Mouse (Mus musculus) cerebellum, adult 11 months (tissue): ENCODE data around the gene Cfap97d1.

Experiments
- DNase-seq: peaks from one replicate; pipeline ENCODE4 v3.0.0; 2022

The Cfap97d1 gene

DNA sequence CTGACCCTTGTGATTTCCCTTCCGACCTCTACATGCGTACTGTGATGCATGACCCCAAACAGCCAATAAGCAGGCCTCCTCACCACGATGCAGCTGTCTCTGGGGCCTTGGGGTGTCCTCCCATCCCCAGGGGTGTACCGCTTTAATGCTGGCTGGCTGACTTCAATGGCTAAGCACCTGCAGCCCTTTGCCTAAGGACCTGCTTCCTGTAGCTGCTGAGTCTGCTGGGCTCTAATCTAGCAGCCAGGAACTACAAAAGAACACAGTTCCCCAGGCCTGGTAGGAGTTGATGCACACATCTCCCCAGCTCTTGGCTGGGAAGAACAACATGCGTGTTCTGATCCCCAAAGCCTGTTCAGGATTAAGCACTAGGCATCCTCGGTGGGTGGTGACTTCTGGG lies 31.4 kb downstream of the Cfap97d1 start:
- DNase-seq: no peak

DNA sequence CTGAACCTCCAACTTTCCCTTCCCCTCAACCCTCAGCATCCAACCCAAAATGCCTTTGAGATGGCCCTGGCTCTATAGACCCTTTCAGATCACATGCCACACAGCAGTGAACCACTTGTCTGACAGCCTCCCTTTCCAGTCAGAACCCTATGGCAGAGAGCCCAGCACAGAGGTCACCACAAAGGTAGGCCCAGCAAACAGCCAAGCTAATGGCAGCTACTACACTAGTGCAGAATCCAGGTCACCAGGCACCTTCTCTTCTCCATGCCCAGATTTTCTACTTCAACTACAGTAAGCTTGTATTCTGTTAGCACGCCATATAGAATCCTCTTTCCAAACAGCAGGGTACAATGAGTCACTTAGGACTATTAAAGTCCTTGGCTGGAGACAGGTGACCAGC lies 32.1 kb downstream of the Cfap97d1 start:
- DNase-seq: no peak

DNA sequence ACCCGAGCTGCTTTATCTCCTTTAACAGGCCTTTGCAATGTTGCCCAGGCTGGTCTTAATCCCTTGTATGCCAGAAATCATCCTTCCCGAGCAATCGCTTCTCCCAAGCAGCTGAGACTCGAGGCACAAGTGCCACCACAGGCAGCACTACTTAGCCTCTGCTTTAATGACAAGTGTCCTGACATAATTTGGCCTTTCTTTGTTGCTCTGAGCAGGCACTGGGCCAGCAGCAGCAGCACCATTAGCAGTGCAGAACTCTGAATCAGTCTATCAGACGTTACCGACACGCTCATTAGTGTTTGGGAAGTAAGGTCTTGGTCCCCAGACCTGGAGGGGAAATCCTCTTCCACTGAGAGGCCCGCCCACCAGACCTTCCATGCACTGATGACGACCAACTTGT lies 35.7 kb downstream of the Cfap97d1 start:
- no peak for DNase-seq

DNA sequence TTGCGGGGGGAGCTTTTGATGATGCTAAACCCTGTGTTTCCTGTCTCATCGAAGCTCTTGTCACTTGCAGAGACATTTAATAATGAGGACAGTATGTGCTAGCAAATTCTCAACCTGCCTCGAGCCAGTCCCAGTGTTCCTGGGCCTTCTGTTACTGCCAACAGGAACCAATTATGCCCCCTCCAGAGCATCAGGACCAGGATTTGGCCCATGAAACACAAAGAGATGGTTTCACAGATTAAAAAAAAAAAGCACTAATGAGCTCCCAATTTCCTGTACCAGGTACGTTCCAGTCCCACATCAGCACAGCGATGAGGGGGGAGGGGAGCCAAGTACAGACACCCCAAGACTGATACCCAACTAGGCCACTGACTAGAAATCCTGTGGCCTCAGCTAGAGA lies 37.1 kb downstream of the Cfap97d1 start:
- DNase-seq: no peak

DNA sequence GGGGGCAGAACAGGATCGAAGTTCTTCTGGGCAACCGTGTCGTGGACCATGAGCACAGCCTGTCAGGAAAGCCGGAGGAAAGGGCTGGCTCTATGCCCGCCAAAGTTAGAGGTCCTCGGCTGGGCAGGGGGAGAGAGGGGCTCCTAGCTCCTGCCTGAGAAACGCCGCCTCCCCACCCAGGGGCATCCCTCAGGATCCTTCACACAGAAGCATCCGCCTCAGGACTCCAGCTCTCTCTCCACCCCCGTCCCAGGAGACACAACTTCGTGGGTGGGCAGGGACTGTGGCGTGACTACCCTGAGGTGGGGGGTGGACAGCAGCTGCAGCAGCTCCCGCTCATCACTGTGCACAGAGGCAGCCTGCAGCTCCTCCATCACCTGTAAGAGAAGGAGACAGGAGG lies 39.3 kb downstream of the Cfap97d1 start:
- DNase-seq: no peak

DNA sequence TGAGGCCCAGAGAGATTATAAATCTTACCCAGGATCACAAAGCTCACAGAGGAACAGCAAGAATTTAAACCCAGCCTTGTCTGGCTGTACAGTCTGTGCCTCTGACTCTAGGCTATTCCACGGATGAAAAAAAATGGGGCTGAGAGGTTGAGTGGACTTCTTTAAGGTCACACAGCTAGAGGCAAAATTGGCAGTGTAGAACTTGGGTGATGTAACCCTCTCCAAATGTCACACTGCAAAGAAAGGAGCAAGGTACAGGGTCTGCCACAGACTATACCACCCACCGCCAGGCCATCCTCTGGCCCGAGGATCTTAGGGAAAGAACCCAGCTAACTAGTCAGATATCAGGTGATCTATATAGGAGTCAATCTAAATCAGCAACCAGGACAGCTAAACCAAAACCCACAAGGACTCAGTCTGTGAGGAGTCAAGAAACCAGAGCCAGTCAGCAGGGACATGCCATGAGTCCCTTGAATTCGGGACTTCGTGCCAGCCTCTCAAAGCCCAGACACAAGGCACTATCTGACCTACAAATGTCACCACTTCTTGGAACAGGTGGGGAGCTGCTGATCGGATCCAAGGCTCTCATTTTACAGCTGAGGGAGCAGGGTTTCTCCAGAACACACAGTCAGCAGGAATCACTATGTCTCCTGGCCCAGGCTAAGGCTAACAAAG lies 40.1 kb downstream of the Cfap97d1 start:
- DNase-seq: peak; percentile 77

DNA sequence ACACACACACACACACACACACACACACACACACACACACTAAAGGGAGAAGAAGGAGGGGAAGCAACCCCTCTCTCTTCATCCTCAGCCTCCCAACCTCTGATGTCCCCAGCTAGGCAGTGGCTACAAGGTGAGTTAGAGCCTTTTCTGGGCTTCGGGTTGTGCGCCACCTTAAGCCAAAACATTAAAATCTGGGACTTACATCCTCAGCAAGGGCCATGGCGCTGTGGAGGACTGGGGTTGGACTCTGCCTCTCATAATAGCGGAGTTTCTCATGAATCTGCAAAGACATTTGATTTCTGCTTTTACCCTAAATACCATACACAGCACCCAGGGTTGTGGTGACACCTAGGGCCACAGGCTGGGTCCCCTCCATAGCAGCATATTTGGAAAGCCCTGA lies 40.8 kb downstream of the Cfap97d1 start:
- DNase-seq: no peak

DNA sequence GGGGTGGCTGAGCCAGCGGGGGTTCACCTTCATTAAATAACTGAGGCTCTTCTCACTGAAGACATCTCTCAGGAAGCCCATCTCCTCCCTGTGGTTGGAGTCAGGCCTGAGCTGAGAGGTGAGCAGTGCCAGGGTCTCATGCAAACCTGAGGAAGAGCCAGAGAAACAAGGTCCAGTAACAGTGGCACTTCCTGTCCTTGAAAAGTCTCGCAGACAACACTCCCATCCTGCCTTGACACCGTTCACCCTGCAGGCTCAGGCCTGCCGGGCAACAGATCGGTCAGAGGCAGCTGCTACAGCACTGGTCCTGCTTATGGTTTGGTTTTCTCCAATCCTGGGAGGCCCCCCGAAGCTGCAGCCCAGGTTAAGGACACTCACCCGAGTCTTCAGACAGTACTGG lies 41.3 kb downstream of the Cfap97d1 start:
- no peak for DNase-seq

DNA sequence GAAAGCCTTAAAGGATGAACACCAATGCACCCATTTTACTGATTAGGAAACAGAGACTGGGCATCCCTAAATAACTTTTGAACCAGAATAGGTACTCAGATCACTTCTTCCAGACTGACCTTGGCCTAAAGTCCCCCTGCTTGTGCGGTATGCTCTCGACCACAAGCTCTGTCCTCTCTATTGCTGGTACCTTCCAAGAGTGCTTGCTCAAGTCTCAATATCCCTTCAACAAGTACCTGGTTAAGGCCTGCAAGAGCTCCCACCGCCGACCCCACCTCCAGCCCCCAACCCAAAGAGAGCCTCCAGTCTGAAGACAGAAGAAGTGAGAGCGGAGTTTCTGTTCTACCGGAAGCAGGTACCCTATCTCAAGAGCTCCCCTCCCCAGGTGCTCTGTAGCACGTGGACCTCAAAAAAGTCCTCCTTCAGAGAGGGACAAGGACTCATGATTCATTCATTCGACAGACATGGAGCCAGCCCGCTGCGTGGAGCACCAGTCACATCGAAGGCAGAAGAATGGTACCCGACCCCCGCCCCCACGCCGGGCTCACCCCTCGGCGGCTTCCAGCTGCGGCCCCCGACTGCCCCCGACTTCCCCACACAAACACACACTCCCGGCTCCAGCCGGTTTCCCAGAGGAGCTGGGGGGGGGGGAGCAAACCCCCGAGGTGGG lies 42.0 kb downstream of the Cfap97d1 start:
- no peak for DNase-seq

DNA sequence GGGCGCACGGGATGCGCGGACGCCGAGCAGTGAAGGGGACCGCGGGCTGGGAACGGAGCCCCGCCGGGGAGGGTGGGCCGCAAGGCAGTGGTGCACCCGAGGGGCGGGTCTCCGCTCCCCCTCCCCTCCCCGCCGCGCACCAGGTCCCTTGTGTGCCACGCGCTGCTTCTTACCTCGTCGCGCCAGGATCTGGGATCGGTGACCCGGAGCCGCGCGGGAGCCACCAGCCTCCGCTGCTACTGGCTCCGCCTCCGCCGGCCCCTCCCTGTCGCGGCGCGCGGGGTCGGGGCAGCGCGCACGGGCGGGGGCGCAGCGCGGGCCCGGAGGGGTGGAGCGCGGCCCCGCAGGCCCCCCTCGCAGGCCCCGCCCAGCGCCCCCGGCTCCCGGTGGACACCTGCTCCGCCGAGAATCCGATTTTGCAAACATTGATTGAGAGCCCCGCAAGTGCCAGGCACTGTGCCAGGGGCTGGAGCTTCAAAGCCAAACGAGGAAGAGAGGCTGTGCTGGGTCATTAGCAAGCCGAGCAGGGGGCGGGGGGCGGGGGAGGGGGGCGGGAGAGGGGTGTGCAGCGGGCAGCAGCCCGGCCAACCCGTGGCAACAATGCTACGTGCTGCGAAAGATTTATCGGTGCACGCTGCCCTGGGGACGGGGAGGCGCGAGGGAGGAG lies 42.7 kb downstream of the Cfap97d1 start:
- peak; percentile 86 for DNase-seq

DNA sequence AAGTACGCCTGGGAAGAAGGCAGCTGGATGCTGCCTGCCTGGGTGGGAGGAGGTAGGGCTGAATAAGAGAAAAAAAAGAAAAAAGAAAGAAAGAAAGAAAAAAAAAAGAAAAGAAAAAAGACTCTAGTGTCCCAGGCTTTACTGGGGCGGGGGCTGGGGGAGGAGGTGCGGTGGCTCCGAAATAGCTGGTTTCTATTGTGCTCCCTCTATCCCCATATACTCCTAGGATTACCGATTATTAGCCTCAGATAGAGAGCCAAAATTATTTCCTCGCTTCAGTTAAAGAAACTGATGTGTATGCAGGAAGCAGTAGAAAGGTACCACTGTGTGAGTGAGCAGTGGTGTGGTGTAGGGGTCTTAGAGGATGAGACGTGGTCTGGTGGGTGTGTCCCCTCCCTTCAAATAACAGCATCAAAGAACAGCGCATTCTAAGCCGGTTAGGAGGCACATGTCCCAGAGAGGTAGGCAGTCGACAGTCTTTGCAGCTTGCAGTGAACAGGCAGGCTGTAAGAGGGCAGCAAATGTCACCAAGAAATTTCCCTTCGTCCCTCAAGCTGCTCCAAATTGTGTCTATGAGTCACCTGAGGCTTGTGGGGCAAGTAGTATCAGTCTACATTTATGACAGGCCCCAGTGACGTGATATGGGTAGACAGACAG lies 43.4 kb downstream of the Cfap97d1 start:
- no peak for DNase-seq

DNA sequence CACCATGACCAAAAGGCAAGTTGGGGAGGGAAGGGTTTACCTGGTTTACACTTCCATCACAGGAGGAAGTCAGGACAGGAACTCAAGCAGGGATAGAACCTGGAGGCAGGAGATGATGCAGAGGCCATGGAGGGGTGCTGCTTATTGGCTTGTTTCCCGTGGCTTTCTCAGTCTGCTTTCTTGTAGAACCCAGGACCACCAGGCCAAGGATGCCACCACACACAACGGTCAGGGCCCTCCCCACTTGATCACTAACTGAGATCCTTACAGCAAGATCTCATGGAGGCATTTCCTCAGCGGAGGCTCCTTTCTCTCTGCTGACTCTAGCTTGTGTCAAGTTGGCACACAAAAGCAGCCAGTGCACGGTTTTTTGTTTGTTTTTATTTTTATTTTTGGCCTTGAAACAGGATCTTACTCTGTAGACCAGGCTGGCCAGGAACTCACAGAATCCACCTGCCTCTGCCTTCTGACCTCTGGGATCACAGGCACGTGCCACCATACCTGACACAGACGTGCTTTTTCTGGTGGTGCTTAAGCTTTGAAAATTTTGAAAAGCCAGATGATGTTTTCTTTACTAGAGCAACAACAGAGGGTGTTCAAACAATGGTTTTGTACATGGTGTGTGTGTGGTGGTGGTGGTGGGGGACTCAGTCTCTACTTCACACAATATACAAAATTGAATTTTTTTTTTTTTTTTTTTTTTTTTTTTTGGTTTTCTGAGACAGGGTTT lies 44.2 kb downstream of the Cfap97d1 start, which contains the start of gene Mpp3:
TSS of gene Mpp3 (minus strand) at position 375 of the 730 bp plus-strand sequence.
- no peak for DNase-seq

DNA sequence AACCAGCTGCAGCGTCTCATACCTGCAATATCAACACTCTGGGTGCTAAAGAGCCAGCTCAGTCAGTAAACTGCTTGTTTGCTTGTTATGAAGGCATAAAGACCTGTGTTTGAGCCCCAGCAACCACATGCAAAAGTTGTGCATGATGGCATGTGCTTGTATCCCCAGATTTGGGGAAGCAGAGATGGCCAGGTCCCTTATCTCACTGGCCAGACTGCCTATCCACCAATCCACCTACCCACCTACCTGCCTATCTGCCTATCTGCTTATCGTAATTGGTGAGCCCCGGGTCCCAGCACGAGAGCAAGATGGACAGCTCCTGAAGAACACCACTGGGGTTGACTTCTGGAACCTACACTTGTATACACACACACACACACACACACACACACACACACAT lies 45.2 kb downstream of the Cfap97d1 start:
- no peak for DNase-seq

DNA sequence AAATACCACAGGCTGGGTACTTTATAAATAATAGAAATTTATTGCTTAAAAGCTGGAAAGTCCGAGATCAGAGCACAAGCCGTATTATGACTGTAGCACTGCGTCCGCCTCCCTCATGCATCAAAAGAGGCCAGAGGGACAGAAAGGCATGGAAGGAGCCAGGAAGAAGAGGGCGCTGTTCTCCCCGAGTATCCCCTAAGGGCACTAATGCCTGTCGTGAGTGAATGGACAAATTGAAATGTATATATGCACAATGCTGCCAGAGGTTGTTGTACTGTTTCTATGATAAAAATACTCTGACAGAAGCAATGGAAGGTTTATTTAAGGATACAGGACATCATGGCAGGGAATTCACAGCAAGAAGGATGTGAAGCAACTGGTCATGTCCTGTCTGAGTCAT lies 45.9 kb downstream of the Cfap97d1 start:
- DNase-seq: no peak

DNA sequence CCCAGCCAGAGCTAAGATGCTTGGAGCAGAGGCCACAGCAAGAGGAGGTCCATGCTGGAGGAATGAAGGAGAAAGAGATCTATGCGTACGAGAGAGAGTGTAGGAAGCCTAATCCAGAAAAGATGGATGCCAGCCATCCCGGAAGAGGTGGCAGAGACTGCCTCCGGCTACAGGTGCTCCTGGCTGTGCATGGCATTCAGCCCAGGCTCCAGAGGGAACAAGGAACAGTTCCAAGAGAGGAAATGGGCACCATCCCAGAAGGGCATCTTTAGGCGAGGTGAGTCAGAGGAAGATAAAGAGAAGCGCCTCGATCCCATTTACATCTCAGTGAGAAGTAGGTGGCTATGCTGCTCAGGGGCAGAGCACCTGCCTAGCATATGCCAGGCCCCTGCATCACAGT lies 47.1 kb downstream of the Cfap97d1 start:
- DNase-seq: peak; percentile 98

DNA sequence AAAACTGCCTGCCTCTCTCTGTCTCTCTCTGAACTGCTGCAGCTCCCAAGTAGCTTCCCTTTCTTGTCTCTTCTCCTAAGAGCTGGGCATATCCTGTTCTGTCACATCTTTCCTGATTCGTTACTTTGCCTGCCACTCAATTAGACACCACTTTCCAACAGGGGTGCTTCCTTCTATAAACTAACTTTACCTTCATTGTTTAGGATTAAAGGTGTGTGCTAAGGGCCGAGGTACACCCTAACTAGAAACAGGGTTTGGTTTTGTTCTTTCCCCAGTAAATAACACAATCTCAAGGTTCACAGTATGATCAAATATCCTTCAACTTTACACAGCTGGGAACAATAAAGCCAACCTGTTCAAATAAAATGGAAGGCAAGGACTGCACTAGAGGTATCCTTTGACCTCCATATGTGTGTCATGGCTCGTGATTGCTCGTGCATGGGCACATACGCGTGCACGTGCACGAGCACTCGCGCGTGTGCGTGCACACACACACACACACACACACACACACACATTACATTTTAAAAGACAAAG lies 49.0 kb downstream of the Cfap97d1 start:
- DNase-seq: no peak

DNA sequence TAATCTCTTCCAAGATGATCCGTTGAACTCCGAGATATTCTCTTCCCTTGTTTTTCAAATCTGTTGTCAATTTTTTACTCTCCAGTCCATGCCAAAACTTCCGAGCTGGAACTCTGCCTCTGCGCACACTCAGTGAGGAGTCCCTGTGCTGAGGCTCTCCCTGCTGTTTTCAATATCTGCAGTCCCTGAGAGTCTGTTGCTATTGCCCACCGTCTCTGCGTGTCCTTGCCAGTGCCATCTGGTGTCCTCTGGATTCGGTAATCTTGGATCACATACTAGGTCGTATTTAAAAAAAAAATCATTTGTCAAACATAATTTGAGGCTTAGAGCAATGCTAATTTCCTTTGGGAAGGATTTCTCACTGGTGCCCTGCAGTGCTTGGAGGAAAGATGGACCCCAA lies 50.8 kb downstream of the Cfap97d1 start:
- DNase-seq: peak; percentile 83

DNA sequence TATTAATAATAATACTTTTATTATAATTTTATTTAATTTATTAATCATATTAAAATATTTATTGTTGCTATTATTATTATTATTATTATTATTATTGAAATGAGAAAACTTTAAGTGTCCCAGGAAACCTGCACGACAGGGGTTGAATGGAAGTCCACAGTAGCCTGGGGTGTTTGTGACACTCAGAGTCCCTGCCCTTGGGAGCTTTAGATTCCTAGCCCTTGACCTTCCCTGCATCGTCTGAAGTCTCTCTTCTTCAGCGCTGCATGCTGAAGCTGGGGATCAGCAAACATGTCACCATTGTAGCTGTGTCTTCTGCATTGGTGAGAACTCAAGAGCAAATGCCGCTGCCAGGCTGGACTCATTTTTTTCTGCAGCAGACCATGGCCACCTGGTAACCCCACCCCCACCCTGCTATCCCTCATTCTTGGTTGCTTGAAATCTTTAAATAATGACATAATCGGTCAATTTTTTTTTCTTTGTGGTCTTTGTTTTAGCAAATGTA lies 51.4 kb downstream of the Cfap97d1 start:
- DNase-seq: no peak

DNA sequence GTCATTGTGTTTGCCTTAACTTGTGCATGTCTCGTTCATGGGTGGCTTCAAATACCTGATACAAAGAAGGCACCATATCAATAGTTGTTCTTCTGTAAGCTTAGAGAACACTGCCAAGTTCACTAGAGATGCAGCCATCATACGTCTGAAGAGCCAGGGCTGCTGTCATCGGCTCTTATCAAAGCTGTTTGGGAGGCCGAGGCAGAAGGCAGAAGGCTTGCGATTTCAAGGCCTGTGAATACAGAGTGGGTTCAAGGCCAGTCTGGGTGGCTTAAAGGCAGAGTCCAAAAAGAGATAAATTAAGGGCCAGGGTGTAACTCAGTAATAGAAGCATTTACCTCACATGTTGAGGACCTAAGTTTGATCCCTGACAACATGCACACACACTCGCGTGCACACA lies 52.3 kb downstream of the Cfap97d1 start:
- DNase-seq: no peak

DNA sequence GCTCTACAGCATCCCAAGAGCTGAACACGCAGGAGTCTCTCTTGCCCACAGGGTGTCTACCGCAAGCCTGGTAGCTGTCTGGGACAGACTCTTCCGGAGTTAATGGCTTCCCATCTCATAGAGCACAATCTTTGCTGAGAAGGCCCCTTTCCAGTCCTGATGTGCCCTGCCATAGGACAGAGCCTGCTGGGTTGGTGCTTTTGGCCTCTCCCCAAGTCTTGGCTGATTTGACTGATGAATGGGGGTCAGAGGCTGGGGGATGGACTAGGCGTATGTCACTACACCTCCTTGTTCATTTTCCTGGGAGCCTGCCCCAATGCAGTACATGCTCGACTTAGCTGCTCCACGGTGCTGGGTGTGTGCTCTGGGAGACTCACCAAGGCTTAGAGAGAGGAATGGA lies 53.7 kb downstream of the Cfap97d1 start:
- DNase-seq: no peak

DNA sequence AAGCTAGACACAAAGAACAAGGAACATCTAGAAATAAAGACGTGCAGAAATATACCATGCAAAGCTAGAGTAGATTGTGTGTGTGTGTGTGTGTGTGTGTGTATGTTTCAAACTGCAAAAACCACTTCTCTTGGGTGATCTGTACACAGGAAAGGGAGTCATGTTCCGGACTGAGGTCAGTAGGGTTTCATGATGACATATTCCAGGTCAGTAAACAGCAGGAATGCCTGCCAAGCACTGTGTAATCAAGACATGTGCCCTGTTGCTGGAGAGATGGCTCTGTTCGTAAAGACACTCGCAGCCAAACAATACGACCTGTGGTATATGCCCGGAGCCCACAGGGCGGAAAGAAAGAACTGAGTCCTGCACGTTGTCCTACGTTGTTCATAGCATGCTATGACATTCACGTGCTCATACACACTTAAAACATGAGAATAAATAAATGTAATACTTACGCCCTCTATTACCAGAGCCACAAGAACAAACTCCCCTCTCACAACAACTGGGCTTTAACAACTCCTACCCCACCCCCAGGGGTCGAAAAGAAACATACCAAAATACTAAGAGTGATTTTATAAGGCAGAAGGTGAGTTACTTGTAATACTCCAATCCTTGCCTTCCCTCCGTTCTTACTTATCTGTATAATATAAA lies 55.5 kb downstream of the Cfap97d1 start:
- DNase-seq: no peak

DNA sequence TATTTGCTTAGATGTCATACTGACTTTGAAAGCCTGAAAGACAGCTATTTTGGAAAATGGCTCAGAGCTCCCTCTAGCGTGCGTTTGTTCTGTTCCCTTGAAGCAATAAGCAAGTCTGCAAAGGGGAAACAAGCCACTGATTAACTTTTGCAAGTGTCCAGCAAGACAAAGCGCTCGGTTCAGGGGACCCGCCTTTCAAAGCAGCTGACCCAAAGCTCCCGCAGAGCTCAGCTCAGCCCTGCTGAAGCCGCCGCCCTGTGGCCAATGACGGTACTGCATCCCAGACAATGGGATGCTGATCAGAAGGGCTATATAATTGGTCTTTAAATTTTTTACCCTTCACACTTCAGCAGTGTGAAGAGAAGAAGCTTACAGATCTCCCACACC lies 56.1 kb downstream of the Cfap97d1 start:
- peak; percentile 82 for DNase-seq
